Comparison of ENCODE assay signal across 31 mouse cellular contexts in genomic region chr4:148583257-148583656, GRCm38 (mm10). TPM values are rescaled to one million over a fixed set of nuclear protein-coding genes. Genes with fewer than 3 reads are reported as not detected.
A peak's percentile ranks its signal among the peaks of the same experiment; 100 is the strongest.
DNase-seq lines count a peak whose midpoint lies in the region; ATAC-seq and TF ChIP-seq lines count a peak whose summit lies in the region.
"Had no signal": no experiment of that assay in that cellular context is flagged by ENCODE, and none has a peak within 500 bp of the region (broad histone marks: within the 10 kb centered on the region; RNA-seq: fewer than 3 reads in every experiment).

No protein-coding gene starts in this region.

- peaks cover 18% of the 10 kb centered on the region; the same call in 1 of the 2 replicates for H3K4me1 ChIP-seq in liver, embryonic 11.5 days (replicated peaks; ENCODE audit: control insufficient read depth, insufficient read depth, low read length)
- H3K4me1 ChIP-seq in bone marrow, adult 2 months (ENCODE audit: control insufficient read depth, insufficient read depth, low read length) = peaks cover 6% of the 10 kb centered on the region
- peaks cover 0 to 12% of the 10 kb centered on the region in 2 experiments; a peak in 2 of 4 replicates for H3K4me1 ChIP-seq in liver, embryonic 14.5 days (replicated peaks; ENCODE audit: control insufficient read depth in 2 of 2, insufficient read depth in 2 of 2, low read length in 1 of 2)
- H3K4me1 ChIP-seq: embryonic facial prominence, embryonic 12.5 days; intestine, embryonic 15.5 days; limb, embryonic 15.5 days; neural tube, embryonic 15.5 days; stomach, embryonic 15.5 days had no signal

- peak; percentile 69 for ATAC-seq in liver, embryonic 11.5 days (replicated peaks; ENCODE audit: low FRiP score)
- peak; percentile 19; the same call in 1 of the 2 replicates for ATAC-seq in liver, embryonic 14.5 days (ENCODE audit: insufficient read depth)
- ATAC-seq in monocyte, adult 5-6 weeks (replicated peaks; ENCODE audit: insufficient number of reproducible peaks, low FRiP score, low TSS enrichment, poor library complexity, severe bottlenecking) = peak; percentile 34; the same call in 1 of the 2 replicates
- ATAC-seq: forebrain, postnatal 0 days; hindbrain, embryonic 16.5 days; intestine, embryonic 15.5 days had no signal

- no peak overlapping the region for H3K4me3 ChIP-seq in liver, embryonic 11.5 days (ENCODE audit: low read depth, low read length)
- H3K4me3 ChIP-seq in bone marrow, adult 2 months (replicated peaks; ENCODE audit: control insufficient read depth, low read depth, low read length) = no peak overlapping the region
- no peak overlapping the region for H3K4me3 ChIP-seq in liver, embryonic 14.5 days (ENCODE audit: insufficient read depth in 1 of 2, low read depth in 2 of 2, low read length in 2 of 2)
- H3K4me3 ChIP-seq: embryonic facial prominence, embryonic 12.5 days; intestine, embryonic 15.5 days; limb, embryonic 15.5 days; neural tube, embryonic 15.5 days; stomach, embryonic 15.5 days had no signal

- intact Hi-C loops in left cerebral cortex, postnatal 25 days (cut with DNase I) = no loop called here

- no peak for TF ChIP-seq POLR2A in bone marrow, adult 2 months (IDR thresholded peaks at IDR 0.05; ENCODE audit: borderline replicate concordance, control insufficient read depth, low read depth, low read length)

- DNase-seq in liver, embryonic 11.5 days (ENCODE audit: low spot score) = no peak
- DNase-seq in liver = no peak
- no peak for DNase-seq in liver, embryonic 14.5 days (ENCODE audit: low read depth in 3 of 3, low spot score in 3 of 3)
- no peak for DNase-seq in left cerebral cortex, postnatal 25 days (ENCODE audit: low spot score in 2 of 2)
- no peak for DNase-seq in kidney, postnatal 4 days
- DNase-seq in testis, postnatal 14 days (ENCODE audit: low spot score) = no peak
- DNase-seq: adrenal gland, postnatal 36 days; cerebellum, adult 18-20 months; cerebellum, postnatal 14 days; forebrain, postnatal 0 days; gastrocnemius, postnatal 36 days; kidney, adult 8-10 months; kidney, postnatal 10 days; left cerebral cortex, postnatal 4 days; lung, adult 2 months; right cerebral cortex, postnatal 14 days; spleen, adult 18-20 months; thymus, adult 18-20 months; thymus, postnatal 36 days had no signal

- H3K36me3 ChIP-seq in liver, embryonic 11.5 days (ENCODE audit: control insufficient read depth, insufficient read depth, low read length) = peaks cover 31% of the 10 kb centered on the region
- H3K36me3 ChIP-seq in liver, embryonic 14.5 days (replicated peaks; ENCODE audit: control insufficient read depth, insufficient read depth, low read depth) = peaks cover 18% of the 10 kb centered on the region

- TF ChIP-seq EP300 in liver, embryonic 14.5 days (IDR thresholded peaks at IDR 0.05; ENCODE audit: low read depth) = no peak

- H3K9ac ChIP-seq in liver, embryonic 11.5 days (ENCODE audit: low read depth, low read length) = no peak overlapping the region
- H3K9ac ChIP-seq in liver, embryonic 14.5 days (replicated peaks) = no peak overlapping the region
- H3K9ac ChIP-seq: embryonic facial prominence, embryonic 12.5 days; forebrain, postnatal 0 days; intestine, embryonic 15.5 days; limb, embryonic 15.5 days; neural tube, embryonic 15.5 days; stomach, embryonic 15.5 days had no signal

- WGBS in liver, embryonic 11.5 days = 31% methylated on average over 4 of the region's 4 CpGs
- 4% methylated on average over 4 of the region's 4 CpGs for WGBS in bone marrow, adult 2 months
- 8% methylated on average over 4 of the region's 4 CpGs for WGBS in liver, embryonic 14.5 days (ENCODE audit: insufficient replicate concordance)

- no peak for TF ChIP-seq CTCF in bone marrow, adult 2 months (IDR thresholded peaks at IDR 0.05; ENCODE audit: control insufficient read depth, insufficient read depth, low read length)
- TF ChIP-seq CTCF in liver, embryonic 14.5 days (IDR thresholded peaks at IDR 0.05; ENCODE audit: low read depth) = no peak

- H3K27ac ChIP-seq in liver, embryonic 11.5 days (ENCODE audit: low read depth, low read length) = no peak overlapping the region
- H3K27ac ChIP-seq in bone marrow, adult 2 months (ENCODE audit: control insufficient read depth, insufficient read depth, low read depth, low read length, poor library complexity) = peak overlapping the region; percentile 34; the same call in 1 of the 2 replicates
- H3K27ac ChIP-seq in liver, embryonic 14.5 days = no peak overlapping the region
- H3K27ac ChIP-seq: embryonic facial prominence, embryonic 12.5 days; intestine, embryonic 15.5 days; limb, embryonic 15.5 days; neural tube, embryonic 15.5 days; stomach, embryonic 15.5 days had no signal

- H3K9me3 ChIP-seq in liver, embryonic 11.5 days (ENCODE audit: control insufficient read depth, low read length) = no peaks in the 10 kb centered on the region
- H3K9me3 ChIP-seq in liver, embryonic 14.5 days (ENCODE audit: control insufficient read depth, low read length) = no peaks in the 10 kb centered on the region
- H3K9me3 ChIP-seq: embryonic facial prominence, embryonic 12.5 days; intestine, embryonic 15.5 days; limb, embryonic 15.5 days; neural tube, embryonic 15.5 days; stomach, embryonic 15.5 days had no signal

- no peaks in the 10 kb centered on the region for H3K27me3 ChIP-seq in liver, embryonic 11.5 days (replicated peaks; ENCODE audit: control insufficient read depth, insufficient read depth, low read length)
- no peaks in the 10 kb centered on the region for H3K27me3 ChIP-seq in liver, embryonic 14.5 days (ENCODE audit: control insufficient read depth, insufficient read depth, low read length)
- H3K27me3 ChIP-seq: embryonic facial prominence, embryonic 12.5 days; intestine, embryonic 15.5 days; limb, embryonic 15.5 days; neural tube, embryonic 15.5 days; stomach, embryonic 15.5 days had no signal

- H3K4me2 ChIP-seq in liver, embryonic 11.5 days = no peak overlapping the region
- H3K4me2 ChIP-seq in liver, embryonic 14.5 days (ENCODE audit: low read depth) = no peak overlapping the region
- H3K4me2 ChIP-seq: embryonic facial prominence, embryonic 12.5 days; intestine, embryonic 15.5 days; limb, embryonic 15.5 days; midbrain, embryonic 11.5 days; neural tube, embryonic 15.5 days; stomach, embryonic 15.5 days had no signal

RNA-seq across cellular contexts. Expression of gene Srm, which starts 8.0 kb away (rescaled TPM):
- polyA plus RNA-seq in liver, embryonic 11.5 days (2014; fragmentation: Nextera tagmentation; extraction: Ambion mirVana) = 510 and 529 TPM in 2 replicates
- 22.7 and 24.6 TPM in 2 replicates for polyA plus RNA-seq in bone marrow, adult 2 months (2011; ENCODE audit: insufficient read depth, insufficient read length, low replicate concordance, missing spikeins)
- polyA plus RNA-seq in liver, embryonic 14.5 days (2012; rRNA removed) = 86.1 and 102 TPM in 2 replicates
- polyA plus RNA-seq in liver, embryonic 14.5 days (2014; fragmentation: Nextera tagmentation; extraction: Ambion mirVana) = 129 and 147 TPM in 2 replicates
- total RNA-seq in monocyte, adult 5-6 weeks (2017) = 2.8 to 5.2 TPM (median 3.5 TPM) in 3 replicates
- 10 to 100 TPM; 70.5 to 82.3 TPM for total RNA-seq in left cerebral cortex, postnatal 25 days (2021)

RNA-seq across cellular contexts. Expression of gene Masp2, which starts 19.1 kb away (rescaled TPM):
- 5.0 and 6.8 TPM in 2 replicates for polyA plus RNA-seq in liver, embryonic 11.5 days (2014; fragmentation: Nextera tagmentation; extraction: Ambion mirVana)
- 2.6 TPM in 1 of 2 replicates, not detected in the other for polyA plus RNA-seq in bone marrow, adult 2 months (2011; ENCODE audit: insufficient read depth, insufficient read length, low replicate concordance, missing spikeins)
- polyA plus RNA-seq in liver, embryonic 14.5 days (2012; rRNA removed) = 20.6 and 29.5 TPM in 2 replicates
- 28.9 and 31.1 TPM in 2 replicates for polyA plus RNA-seq in liver, embryonic 14.5 days (2014; fragmentation: Nextera tagmentation; extraction: Ambion mirVana)
- 0.32 to 0.57 TPM (median 0.49 TPM) in 3 replicates for total RNA-seq in monocyte, adult 5-6 weeks (2017)
- 1 to 10 TPM; 1.8 to 2.4 TPM for total RNA-seq in left cerebral cortex, postnatal 25 days (2021)
- polyA plus RNA-seq: forebrain, postnatal 0 days; heart, embryonic 14.5 days; midbrain, postnatal 0 days had no signal

RNA-seq across cellular contexts. Expression of gene Exosc10, which starts 25.0 kb away (rescaled TPM):
- polyA plus RNA-seq in liver, embryonic 11.5 days (2014; fragmentation: Nextera tagmentation; extraction: Ambion mirVana) = 92.4 and 98.2 TPM in 2 replicates
- 16.5 and 32.1 TPM in 2 replicates for polyA plus RNA-seq in bone marrow, adult 2 months (2011; ENCODE audit: insufficient read depth, insufficient read length, low replicate concordance, missing spikeins)
- 18.2 and 20.1 TPM in 2 replicates for polyA plus RNA-seq in liver, embryonic 14.5 days (2012; rRNA removed)
- 36.0 and 36.1 TPM in 2 replicates for polyA plus RNA-seq in liver, embryonic 14.5 days (2014; fragmentation: Nextera tagmentation; extraction: Ambion mirVana)
- total RNA-seq in monocyte, adult 5-6 weeks (2017) = 32.2 to 60.4 TPM (median 37.1 TPM) in 3 replicates
- total RNA-seq in left cerebral cortex, postnatal 25 days (2021) = 10 to 100 TPM; 44.3 to 47.1 TPM

RNA-seq across cellular contexts. Expression of gene Tardbp, which starts 43.6 kb away (rescaled TPM):
- polyA plus RNA-seq in liver, embryonic 11.5 days (2014; fragmentation: Nextera tagmentation; extraction: Ambion mirVana) = 226 and 230 TPM in 2 replicates
- 172 and 301 TPM in 2 replicates for polyA plus RNA-seq in bone marrow, adult 2 months (2011; ENCODE audit: insufficient read depth, insufficient read length, low replicate concordance, missing spikeins)
- 247 and 260 TPM in 2 replicates for polyA plus RNA-seq in liver, embryonic 14.5 days (2012; rRNA removed)
- polyA plus RNA-seq in liver, embryonic 14.5 days (2014; fragmentation: Nextera tagmentation; extraction: Ambion mirVana) = 80.3 and 83.0 TPM in 2 replicates
- 326 to 434 TPM (median 398 TPM) in 3 replicates for total RNA-seq in monocyte, adult 5-6 weeks (2017)
- 100 to 1,000 TPM; 187 to 201 TPM for total RNA-seq in left cerebral cortex, postnatal 25 days (2021)

RNA-seq across cellular contexts. Expression of gene Gm572, which starts 59.9 kb away (rescaled TPM):
- polyA plus RNA-seq in liver, embryonic 11.5 days (2014; fragmentation: Nextera tagmentation; extraction: Ambion mirVana) = not detected in 2 replicates
- not detected in 2 replicates for polyA plus RNA-seq in bone marrow, adult 2 months (2011; ENCODE audit: insufficient read depth, insufficient read length, low replicate concordance, missing spikeins)
- 0.03 TPM in 1 of 2 replicates, not detected in the other for polyA plus RNA-seq in liver, embryonic 14.5 days (2012; rRNA removed)
- polyA plus RNA-seq in liver, embryonic 14.5 days (2014; fragmentation: Nextera tagmentation; extraction: Ambion mirVana) = not detected in 2 replicates
- total RNA-seq in monocyte, adult 5-6 weeks (2017) = not detected in 3 replicates
- total RNA-seq in left cerebral cortex, postnatal 25 days (2021) = not detected
- total RNA-seq: adrenal gland, postnatal 36 days; forebrain, postnatal 0 days; left cerebral cortex, postnatal 4 days had no signal
- polyA plus RNA-seq: embryonic facial prominence, embryonic 12.5 days; forebrain, embryonic 11.5 days; forebrain, postnatal 0 days; hindbrain, embryonic 16.5 days; intestine, embryonic 15.5 days; limb, embryonic 15.5 days; midbrain, embryonic 11.5 days; midbrain, postnatal 0 days; neural tube, embryonic 15.5 days had no signal

Comparison
In these comparisons a context has a peak if more than half of its experiments do, and no peak if none do; other contexts are left out.
1. ATAC-seq: peak in every context shown above with its lines; median percentile 69 in liver, embryonic 11.5 days; 34 in monocyte, adult 5-6 weeks; 19 in liver, embryonic 14.5 days.